Mouse (Mus musculus) neural tube, embryonic 11.5 days (tissue): ENCODE data around the gene Gm45623. TPM values are rescaled to one million over a fixed set of nuclear protein-coding genes. Genes with fewer than 3 reads are reported as not detected.
A peak's percentile ranks its signal among the peaks of the same experiment; 100 is the strongest.

ENCODE experiments used
- ATAC-seq: fragments of 200-750 bp; cut with Nextera tagmentation; 2 replicates; pipeline ENCODE4 v1.8.0; 2017; ENCODE audit warnings: moderate number of reproducible peaks, mild to moderate bottlenecking, moderate TSS enrichment, moderate library complexity; ENCODE audit not compliant: insufficient read depth, low FRiP score, low TSS enrichment
- DNase-seq: peaks from one replicate; pipeline ENCODE4 v3.0.0-alpha.2; 2015; ENCODE audit warnings: low spot score
- H3K27ac ChIP-seq: fragments of 300-500 bp; sonication (generic); 2 replicates; pipeline ENCODE4 v1.5.1; 2014; ENCODE audit warnings: low read depth, mild to moderate bottlenecking, low read length
- H3K27me3 ChIP-seq: fragments of 300-500 bp; sonication (generic); 2 replicates; pipeline ENCODE4 v1.6.1; 2014; ENCODE audit warnings: mild to moderate bottlenecking, low read length, mixed read lengths; ENCODE audit not compliant: control insufficient read depth, insufficient read depth
- H3K36me3 ChIP-seq: fragments of 300-500 bp; sonication (generic); 2 replicates; pipeline ENCODE4 v1.6.1; 2014; ENCODE audit warnings: mild to moderate bottlenecking, low read length, moderate library complexity, mixed read lengths; ENCODE audit not compliant: control insufficient read depth, insufficient read depth
- H3K4me1 ChIP-seq: fragments of 300-500 bp; sonication (generic); 2 replicates; pipeline ENCODE4 v1.6.1; 2014; ENCODE audit warnings: low read length, mixed read lengths; ENCODE audit not compliant: control insufficient read depth, insufficient read depth
- H3K4me2 ChIP-seq: fragments of 300-500 bp; sonication (generic); 2 replicates; pipeline ENCODE4 v1.6.1; 2014; ENCODE audit warnings: low read depth, mild to moderate bottlenecking, moderate library complexity
- H3K4me3 ChIP-seq: fragments of 300-500 bp; sonication (generic); 2 replicates; pipeline ENCODE4 v1.5.1; 2014; ENCODE audit warnings: low read depth, low read length
- H3K9ac ChIP-seq: fragments of 300-500 bp; sonication (generic); 2 replicates; pipeline ENCODE4 v1.6.1; 2014; ENCODE audit warnings: mild to moderate bottlenecking, low read length
- H3K9me3 ChIP-seq: fragments of 300-500 bp; sonication (generic); 2 replicates; pipeline ENCODE4 v1.6.1; 2016; ENCODE audit warnings: low read length; ENCODE audit not compliant: control insufficient read depth
- WGBS: fragments of 180-500 bp; shearing (Covaris S2); extraction: QIAGEN DNeasy Blood & Tissue Kit; methylation state at CpG from one replicate; pipeline ENCODE4 v1.1.7; 2014; 5-methylcytosine and 5-hydroxymethylcytosine counted together
- polyA plus RNA-seq: library from polyadenylated mRNA; unstranded; fragments of >200 nt; fragmentation: Nextera tagmentation; extraction: Ambion mirVana; gene quantifications from 2 replicates; pipeline ENCODE4 v1.2.1, GENCODE M21; 2014

Gene Gm45623
- polyA plus RNA-seq, 1 experiment from 2014 or later: not detected

DNA sequence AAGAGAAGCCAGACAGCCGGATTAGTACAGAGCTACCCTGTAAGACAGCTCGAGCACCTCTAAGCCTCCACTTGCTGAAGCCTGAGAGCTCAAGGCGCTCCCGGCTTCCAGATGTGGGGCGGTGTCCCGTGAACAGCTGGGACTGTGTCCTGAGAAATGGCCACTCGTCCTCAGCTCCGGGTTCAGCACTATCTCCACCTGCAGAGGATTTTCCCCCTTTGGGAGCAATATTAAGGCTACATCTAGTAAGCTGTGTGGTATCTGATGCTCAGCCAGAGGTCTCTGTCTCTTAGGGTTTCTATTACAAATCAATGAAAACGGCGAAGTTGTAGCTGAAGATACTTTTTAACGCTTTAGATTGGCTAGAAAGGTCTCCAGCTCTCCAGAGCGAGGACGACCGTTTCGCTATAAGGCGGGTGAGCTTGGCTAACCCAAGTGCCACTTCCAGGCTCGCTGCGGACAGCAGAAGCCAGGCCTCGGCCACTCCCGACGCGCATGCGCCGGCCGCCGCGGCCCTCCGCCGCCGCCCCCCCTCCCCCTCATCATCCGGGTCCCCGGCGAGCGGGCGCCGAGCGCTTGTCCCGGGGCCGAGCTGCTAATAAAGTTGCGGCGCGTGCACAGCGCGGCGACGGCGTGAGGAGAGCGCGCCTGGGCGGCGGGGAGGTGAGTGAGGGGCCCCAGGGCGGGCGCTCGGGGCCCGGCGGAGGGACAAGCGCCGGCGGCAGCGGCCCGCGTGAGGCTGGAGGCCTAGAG is 51.0 kb downstream of the Gm45623 start, which contains the start of gene Smad5:
Smad5 (plus strand) TSS at position 542 of the 753 bp plus-strand sequence.
- ATAC-seq (peak; percentile 84), DNase-seq (peak; percentile 96)
- Histone ChIP-seq H3K9me3 (no peaks in the 10 kb centered on the region), H3K9ac (peak within 1 kb of the TSS; percentile 95), H3K36me3 (peaks cover 2% of the 10 kb centered on the region), H3K4me3 (peak within 1 kb of the TSS; percentile 78), H3K27me3 (no peaks in the 10 kb centered on the region), H3K27ac (peak within 1 kb of the TSS; percentile 99), H3K4me2 (peak within 1 kb of the TSS; percentile 54), H3K4me1 (peaks cover 23% of the 10 kb centered on the region)
- WGBS: 4% methylated on average over 49 of the region's 62 CpGs

Other genes with a start within 250 kb of the Gm45623 start
- 3.1 and 3.6 TPM in 2 replicates for gene Fbxl21, start 231.4 kb downstream of the Gm45623 start, polyA plus RNA-seq
- gene Lect2, start 205.3 kb downstream of the Gm45623 start, polyA plus RNA-seq: not detected in 2 replicates
- 50.6 and 57.0 TPM in 2 replicates for gene Tgfbi, start 144.3 kb downstream of the Gm45623 start, polyA plus RNA-seq
- gene Smad5, start 50.8 kb downstream of the Gm45623 start, polyA plus RNA-seq: 56.4 and 58.9 TPM in 2 replicates
- not detected in 2 replicates for gene Trpc7, start 142.2 kb upstream of the Gm45623 start, polyA plus RNA-seq